Comparison of ENCODE assay signal across 15 mouse cellular contexts in the genomic region with DNA sequence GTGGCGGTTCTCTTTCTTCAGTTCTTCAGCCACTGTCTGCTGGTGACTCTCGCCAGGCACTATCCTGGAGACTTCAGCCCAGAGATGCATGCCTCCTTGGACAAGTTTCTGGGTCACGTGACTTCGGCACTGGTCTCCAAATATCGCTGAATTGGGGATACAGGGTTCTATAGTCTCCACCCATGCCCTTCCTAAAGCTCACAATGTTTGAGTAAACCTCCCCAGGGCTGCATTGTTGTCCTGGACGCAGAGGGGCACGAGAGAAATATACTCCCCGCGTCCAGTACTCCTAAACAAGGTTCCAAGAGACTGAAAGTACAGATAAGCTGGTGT. TPM values are rescaled to one million over a fixed set of nuclear protein-coding genes. Genes with fewer than 3 reads are reported as not detected.
A peak's percentile ranks its signal among the peaks of the same experiment; 100 is the strongest.
DNase-seq lines count a peak whose midpoint lies in the region; ATAC-seq and TF ChIP-seq lines count a peak whose summit lies in the region.
"Had no signal": no experiment of that assay in that cellular context is flagged by ENCODE, and none has a peak within 500 bp of the region (broad histone marks: within the 10 kb centered on the region; RNA-seq: fewer than 3 reads in every experiment).

No protein-coding gene starts in this region.

- no peaks in the 10 kb centered on the region for H3K36me3 ChIP-seq in hindbrain, embryonic 15.5 days
- no peaks in the 10 kb centered on the region for H3K36me3 ChIP-seq in hindbrain, embryonic 14.5 days (replicated peaks; ENCODE audit: control insufficient read depth, insufficient read depth)
- H3K36me3 ChIP-seq in CH12.LX (replicated peaks in 1 of 2; ENCODE audit: control insufficient read depth in 1 of 2, insufficient read depth in 1 of 2, low read length in 1 of 2) (no peaks in the 10 kb centered on the region), ES-E14 (ENCODE audit: control insufficient read depth, insufficient read depth, low read length, poor library complexity, severe bottlenecking) (no peaks in the 10 kb centered on the region)
- no peaks in the 10 kb centered on the region for H3K36me3 ChIP-seq in limb, embryonic 13.5 days
- H3K36me3 ChIP-seq: heart, embryonic 15.5 days; neural tube, embryonic 12.5 days had no signal

- TF ChIP-seq POLR2A in CH12.LX (IDR thresholded peaks at IDR 0.05; ENCODE audit: low read depth, low read length) = no peak

- dilution Hi-C loops in CH12.LX (cut with MboI; ENCODE audit: extremely low pct_ligation_motif_present, extremely low pct_unique_long_range_greater_than_20kb, low sequenced_read_pairs) = no loop called here

- H3K4me2 ChIP-seq in hindbrain, embryonic 15.5 days = 0 out of 2 replicates have a peak overlapping the region, but pooled peaks have one; percentile 59
- H3K4me2 ChIP-seq in hindbrain, embryonic 14.5 days (replicated peaks) = no peak overlapping the region; the same call in 1 of the 2 replicates
- H3K4me2 ChIP-seq in CH12.LX (ENCODE audit: insufficient read depth, low read depth, poor library complexity, severe bottlenecking) = no peak overlapping the region; the same call in 1 of the 2 replicates
- H3K4me2 ChIP-seq in limb, embryonic 13.5 days (replicated peaks) = peak overlapping the region; percentile 66; the same call in 1 of the 2 replicates

- 0 out of 2 replicates have a peak, but pooled peaks cover 5% of the 10 kb centered on the region for H3K27me3 ChIP-seq in hindbrain, embryonic 15.5 days
- H3K27me3 ChIP-seq in hindbrain, embryonic 14.5 days (ENCODE audit: control insufficient read depth, insufficient read depth, low read length) = no peaks in the 10 kb centered on the region
- H3K27me3 ChIP-seq in CH12.LX (replicated peaks) = peaks cover 7% of the 10 kb centered on the region
- H3K27me3 ChIP-seq in limb, embryonic 13.5 days = peaks cover 12% of the 10 kb centered on the region; the same call in 1 of the 2 replicates
- H3K27me3 ChIP-seq: neural tube, embryonic 12.5 days had no signal

- WGBS in hindbrain, embryonic 15.5 days = 71% methylated on average over 9 of the region's 9 CpGs
- WGBS in hindbrain, embryonic 14.5 days = 70% methylated on average over 9 of the region's 9 CpGs
- 74% methylated on average over 9 of the region's 9 CpGs for WGBS in limb, embryonic 13.5 days

- no peak for ATAC-seq in hindbrain, embryonic 15.5 days (ENCODE audit: low FRiP score, low read depth)
- no peak for ATAC-seq in hindbrain, embryonic 14.5 days (ENCODE audit: low FRiP score)
- no peak for ATAC-seq in limb, embryonic 13.5 days (ENCODE audit: low FRiP score, low read depth)
- ATAC-seq: intestine, postnatal 0 days had no signal

- no peak overlapping the region for H3K9ac ChIP-seq in hindbrain, embryonic 15.5 days
- no peak overlapping the region for H3K9ac ChIP-seq in hindbrain, embryonic 14.5 days
- H3K9ac ChIP-seq in CH12.LX (ENCODE audit: insufficient read depth, low read depth) (no peak overlapping the region), ES-E14 (ENCODE audit: insufficient read depth, low read depth, low read length, poor library complexity, severe bottlenecking) (no peak overlapping the region)
- H3K9ac ChIP-seq in limb, embryonic 13.5 days = no peak overlapping the region
- H3K9ac ChIP-seq: heart, embryonic 15.5 days; neural tube, embryonic 12.5 days had no signal

- H3K4me3 ChIP-seq in hindbrain, embryonic 15.5 days = no peak overlapping the region
- H3K4me3 ChIP-seq in hindbrain, embryonic 14.5 days (replicated peaks; ENCODE audit: low read length) = no peak overlapping the region
- H3K4me3 ChIP-seq in CH12.LX (replicated peaks in 1 of 3; ENCODE audit: low read depth in 2 of 3, low read length in 2 of 3, poor library complexity in 1 of 3) (no peak overlapping the region), ES-E14 (ENCODE audit: insufficient read depth in 1 of 2, low read depth in 1 of 2, low read length in 2 of 2, poor library complexity in 1 of 2, severe bottlenecking in 1 of 2) (peak overlapping the region; percentile 8 to 55; a peak in 1 of 4 replicates)
- no peak overlapping the region for H3K4me3 ChIP-seq in limb, embryonic 13.5 days
- H3K4me3 ChIP-seq: neural tube, embryonic 12.5 days had no signal

- no peak overlapping the region for H3K27ac ChIP-seq in hindbrain, embryonic 15.5 days (replicated peaks)
- H3K27ac ChIP-seq in hindbrain, embryonic 14.5 days = no peak overlapping the region
- H3K27ac ChIP-seq in CH12.LX (ENCODE audit: insufficient read depth, low read depth) (no peak overlapping the region), ES-E14 (ENCODE audit: insufficient read depth, low read depth, low read length, poor library complexity, severe bottlenecking) (no peak overlapping the region)
- H3K27ac ChIP-seq in limb, embryonic 13.5 days = no peak overlapping the region
- H3K27ac ChIP-seq: heart, embryonic 15.5 days; macrophage; neural tube, embryonic 12.5 days had no signal

- DNase-seq in hindbrain, embryonic 14.5 days (ENCODE audit: low spot score) = no peak
- no peak for DNase-seq in CH12.LX (ENCODE audit: extremely low read depth)
- DNase-seq in ES-E14 (ENCODE audit: low read depth, low spot score) = no peak
- DNase-seq in cerebellum, postnatal 10 days = no peak
- DNase-seq in T-cell, adult 2 months (ENCODE audit: low spot score) = no peak
- no peak for DNase-seq in cerebellum, postnatal 4 days (ENCODE audit: low spot score in 2 of 2)

- no peaks in the 10 kb centered on the region for H3K9me3 ChIP-seq in hindbrain, embryonic 15.5 days
- no peaks in the 10 kb centered on the region for H3K9me3 ChIP-seq in hindbrain, embryonic 14.5 days (ENCODE audit: control insufficient read depth, low read length)
- H3K9me3 ChIP-seq in CH12.LX (replicated peaks; ENCODE audit: low read length) (no peaks in the 10 kb centered on the region), ES-E14 (ENCODE audit: control insufficient read depth, insufficient read depth, low read depth, low read length) (no peaks in the 10 kb centered on the region)
- no peaks in the 10 kb centered on the region for H3K9me3 ChIP-seq in limb, embryonic 13.5 days
- H3K9me3 ChIP-seq: heart, embryonic 15.5 days; neural tube, embryonic 12.5 days had no signal

- H3K4me1 ChIP-seq in hindbrain, embryonic 15.5 days (replicated peaks) = no peaks in the 10 kb centered on the region
- no peaks in the 10 kb centered on the region for H3K4me1 ChIP-seq in hindbrain, embryonic 14.5 days (replicated peaks; ENCODE audit: control insufficient read depth, insufficient read depth, low read length)
- H3K4me1 ChIP-seq in CH12.LX (ENCODE audit: control insufficient read depth in 1 of 2, insufficient read depth in 2 of 2) (peaks cover 0 to 13% of the 10 kb centered on the region in 2 experiments; a peak in 2 of 4 replicates), ES-E14 (ENCODE audit: control insufficient read depth in 2 of 2, insufficient read depth in 2 of 2, low read length in 2 of 2, poor library complexity in 1 of 2) (no peaks in the 10 kb centered on the region; a peak in 1 of 4 replicates)
- H3K4me1 ChIP-seq in limb, embryonic 13.5 days = no peaks in the 10 kb centered on the region
- H3K4me1 ChIP-seq: heart, embryonic 15.5 days; neural tube, embryonic 12.5 days had no signal

- in situ Hi-C loops in CH12.LX (cut with MboI; ENCODE audit: low pct_ligation_motif_present, low pct_unique_long_range_greater_than_20kb, low sequenced_read_pairs) = loop anchor here (5.0 kb wide), 2 partner anchors 35 kb away; no protein-coding TSS in a partner anchor
- in situ Hi-C loops in ES-E14 (cut with MboI; ENCODE audit: low sequenced_read_pairs in 2 of 2, unreplicated experiment in 2 of 2) = no loop called here

- no peaks in the 10 kb centered on the region for H3K79me2 ChIP-seq in CH12.LX (replicated peaks; ENCODE audit: control insufficient read depth, extremely low read depth, insufficient read depth, poor library complexity, severe bottlenecking)

- no peak for TF ChIP-seq RAD21 in CH12.LX (IDR thresholded peaks at IDR 0.05; ENCODE audit: low read depth, low read length)

- TF ChIP-seq CTCF in CH12.LX (conservative IDR thresholded peaks at IDR 0.05 in 1 of 2, IDR thresholded peaks at IDR 0.05 in 1 of 2; ENCODE audit: low read depth in 2 of 2, low read length in 2 of 2) = no peak

- no peak for TF ChIP-seq EP300 in CH12.LX (IDR thresholded peaks at IDR 0.05; ENCODE audit: low read length)

RNA-seq across cellular contexts. Expression of gene Hbq1b, which starts 0.7 kb away (rescaled TPM):
- 0.51 and 0.95 TPM in 2 replicates for polyA plus RNA-seq in hindbrain, embryonic 15.5 days (2015; fragmentation: Nextera tagmentation; extraction: Ambion mirVana)
- 0.82 TPM in 1 of 2 replicates, not detected in the other for polyA plus RNA-seq in hindbrain, embryonic 14.5 days (2014; fragmentation: Nextera tagmentation; extraction: Ambion mirVana)
- total RNA-seq in CH12.LX (2012; rRNA removed) (not detected in 2 replicates), CH12.LX (2014; rRNA removed) (not detected in 2 replicates), ES-E14 (2012; rRNA removed) (0.80 TPM in 1 of 2 replicates, not detected in the other)
- not detected in 2 replicates for polyA plus RNA-seq in CH12.LX (2012; ENCODE audit: insufficient read length, low read depth)
- polyA plus RNA-seq in limb, embryonic 13.5 days (2015; fragmentation: Nextera tagmentation; extraction: Ambion mirVana) = 1.8 and 3.2 TPM in 2 replicates
- total RNA-seq: adrenal gland, adult 8-10 months; left cerebral cortex, postnatal 36 days had no signal
- polyA plus RNA-seq: intestine, postnatal 0 days; macrophage had no signal

RNA-seq across cellular contexts. Expression of gene Hba-a1, which starts 4.1 kb away (rescaled TPM):
- 2,663 and 3,254 TPM in 2 replicates for polyA plus RNA-seq in hindbrain, embryonic 15.5 days (2015; fragmentation: Nextera tagmentation; extraction: Ambion mirVana)
- polyA plus RNA-seq in hindbrain, embryonic 14.5 days (2014; fragmentation: Nextera tagmentation; extraction: Ambion mirVana) = 2,517 and 2,859 TPM in 2 replicates
- total RNA-seq in CH12.LX (2012; rRNA removed) (1.9 and 4.9 TPM in 2 replicates), CH12.LX (2014; rRNA removed) (4.1 and 5.2 TPM in 2 replicates), ES-E14 (2012; rRNA removed) (not detected in 2 replicates)
- polyA plus RNA-seq in CH12.LX (2012; ENCODE audit: insufficient read length, low read depth) = 3.3 and 4.7 TPM in 2 replicates
- 4,235 and 4,311 TPM in 2 replicates for polyA plus RNA-seq in limb, embryonic 13.5 days (2015; fragmentation: Nextera tagmentation; extraction: Ambion mirVana)
- polyA plus RNA-seq: macrophage had no signal

RNA-seq across cellular contexts. Expression of gene Hba-a2, which starts 8.8 kb away (rescaled TPM):
- 6,860 and 8,722 TPM in 2 replicates for polyA plus RNA-seq in hindbrain, embryonic 15.5 days (2015; fragmentation: Nextera tagmentation; extraction: Ambion mirVana)
- 6,611 and 7,624 TPM in 2 replicates for polyA plus RNA-seq in hindbrain, embryonic 14.5 days (2014; fragmentation: Nextera tagmentation; extraction: Ambion mirVana)
- total RNA-seq in CH12.LX (2012; rRNA removed) = 2.6 and 4.6 TPM in 2 replicates
- total RNA-seq in CH12.LX (2014; rRNA removed) = 2.9 and 3.1 TPM in 2 replicates
- 10.3 and 13.3 TPM in 2 replicates for polyA plus RNA-seq in CH12.LX (2012; ENCODE audit: insufficient read length, low read depth)
- 1.1 TPM in 1 of 2 replicates, not detected in the other for total RNA-seq in ES-E14 (2012; rRNA removed)
- polyA plus RNA-seq in limb, embryonic 13.5 days (2015; fragmentation: Nextera tagmentation; extraction: Ambion mirVana) = 10,014 and 10,405 TPM in 2 replicates
- polyA plus RNA-seq: macrophage had no signal

RNA-seq across cellular contexts. Expression of gene Hba-x, which starts 11.3 kb away (rescaled TPM):
- 31.5 and 46.1 TPM in 2 replicates for polyA plus RNA-seq in hindbrain, embryonic 15.5 days (2015; fragmentation: Nextera tagmentation; extraction: Ambion mirVana)
- polyA plus RNA-seq in hindbrain, embryonic 14.5 days (2014; fragmentation: Nextera tagmentation; extraction: Ambion mirVana) = 38.0 and 95.6 TPM in 2 replicates
- total RNA-seq in CH12.LX (2012; rRNA removed) (not detected in 2 replicates), CH12.LX (2014; rRNA removed) (not detected in 2 replicates), ES-E14 (2012; rRNA removed) (not detected in 2 replicates)
- polyA plus RNA-seq in CH12.LX (2012; ENCODE audit: insufficient read length, low read depth) = not detected in 2 replicates
- polyA plus RNA-seq in limb, embryonic 13.5 days (2015; fragmentation: Nextera tagmentation; extraction: Ambion mirVana) = 595 and 644 TPM in 2 replicates
- total RNA-seq: adrenal gland, adult 8-10 months; layer of hippocampus, adult 18-20 months; left cerebral cortex, postnatal 36 days had no signal
- polyA plus RNA-seq: macrophage had no signal

RNA-seq across cellular contexts. Expression of gene Hbq1a, which starts 12.4 kb away (rescaled TPM):
- 0.83 and 2.3 TPM in 2 replicates for polyA plus RNA-seq in hindbrain, embryonic 15.5 days (2015; fragmentation: Nextera tagmentation; extraction: Ambion mirVana)
- 0.96 and 1.2 TPM in 2 replicates for polyA plus RNA-seq in hindbrain, embryonic 14.5 days (2014; fragmentation: Nextera tagmentation; extraction: Ambion mirVana)
- not detected in 2 replicates for total RNA-seq in CH12.LX (2012; rRNA removed)
- not detected in 2 replicates for total RNA-seq in CH12.LX (2014; rRNA removed)
- polyA plus RNA-seq in CH12.LX (2012; ENCODE audit: insufficient read length, low read depth) = not detected in 2 replicates
- 0.95 TPM in 1 of 2 replicates, not detected in the other for total RNA-seq in ES-E14 (2012; rRNA removed)
- polyA plus RNA-seq in limb, embryonic 13.5 days (2015; fragmentation: Nextera tagmentation; extraction: Ambion mirVana) = 0.39 and 0.46 TPM in 2 replicates
- polyA plus RNA-seq: macrophage had no signal

Comparison
In these comparisons a context has a peak if more than half of its experiments do, and no peak if none do; other contexts are left out.
1. H3K4me2 ChIP-seq: peak in hindbrain, embryonic 15.5 days (single experiment) and limb, embryonic 13.5 days (single experiment); none in hindbrain, embryonic 14.5 days (single experiment) and CH12.LX (single experiment).
2. H3K4me3 ChIP-seq: peak in ES-E14 (2 of 2); none in hindbrain, embryonic 15.5 days (single experiment), hindbrain, embryonic 14.5 days (single experiment), CH12.LX (0 of 3) and limb, embryonic 13.5 days (single experiment).
3. RNA of gene Hba-a1, which starts 4.1 kb away (polyA plus RNA-seq): 4,235 to 4,311 TPM in limb, embryonic 13.5 days, 2,663 to 3,254 TPM in hindbrain, embryonic 15.5 days and 2,517 to 2,859 TPM in hindbrain, embryonic 14.5 days; 3.3 to 4.7 TPM in CH12.LX; every median in the first group is over 100 times any median in the second.
4. RNA of gene Hba-a2, which starts 8.8 kb away (polyA plus RNA-seq): 10,014 to 10,405 TPM in limb, embryonic 13.5 days, 6,860 to 8,722 TPM in hindbrain, embryonic 15.5 days and 6,611 to 7,624 TPM in hindbrain, embryonic 14.5 days; 10.3 to 13.3 TPM in CH12.LX; every median in the first group is over 100 times any median in the second.